ENCODE assay signal across 1 mouse cellular context in genomic region chr15:6590846-6591451, GRCm38 (mm10).
A peak's percentile ranks its signal among the peaks of the same experiment; 100 is the strongest.
TF ChIP-seq lines count a peak whose summit lies in the region.

No protein-coding gene starts in this region.

TF ChIP-seq in MEL, 35 proteins besides CTCF, POLR2A, EP300 and RAD21 (continued from another document):
- TF ChIP-seq ETS1 (IDR thresholded peaks at IDR 0.05; ENCODE audit: low read depth, low read length) (peak; percentile 87), ZNF384 (IDR thresholded peaks at IDR 0.05; ENCODE audit: low read depth, low read length) (peak; percentile 84), UBTF (IDR thresholded peaks at IDR 0.05; ENCODE audit: borderline replicate concordance, insufficient read depth, low read depth, low read length) (no peak), NRF1 (IDR thresholded peaks at IDR 0.05; ENCODE audit: insufficient read depth, low read depth, low read length, poor library complexity, severe bottlenecking) (no peak), MAFK (IDR thresholded peaks at IDR 0.05; ENCODE audit: borderline replicate concordance, low read depth, low read length) (no peak), POLR2AphosphoS5 (IDR thresholded peaks at IDR 0.05; ENCODE audit: borderline replicate concordance, low read depth, low read length) (no peak), CHD1 (IDR thresholded peaks at IDR 0.05; ENCODE audit: low read depth, low read length) (no peak), ZKSCAN1 (IDR thresholded peaks at IDR 0.05; ENCODE audit: low read depth, low read length) (no peak), MAX (IDR thresholded peaks at IDR 0.05; ENCODE audit: low read length) (no peak), GATA1 (IDR thresholded peaks at IDR 0.05; ENCODE audit: low read depth, low read length) (peak; percentile 64), TAL1 (IDR thresholded peaks at IDR 0.05; ENCODE audit: low read length) (peak; percentile 56)
TF ChIP-seq in MEL: peak in this region for 8.
